Mouse (Mus musculus) A20 (cell line): ENCODE data around the gene Sacs.

Experiments
- DNase-seq: peaks from one replicate; pipeline ENCODE4 v3.0.0-alpha.2; 2011; ENCODE audit warnings: low read depth, low spot score

The Sacs gene

GRCm38 (mm10) chr14:61160920-61161319 lies 22.7 kb downstream of the Sacs start:
- no peak for DNase-seq

DNA sequence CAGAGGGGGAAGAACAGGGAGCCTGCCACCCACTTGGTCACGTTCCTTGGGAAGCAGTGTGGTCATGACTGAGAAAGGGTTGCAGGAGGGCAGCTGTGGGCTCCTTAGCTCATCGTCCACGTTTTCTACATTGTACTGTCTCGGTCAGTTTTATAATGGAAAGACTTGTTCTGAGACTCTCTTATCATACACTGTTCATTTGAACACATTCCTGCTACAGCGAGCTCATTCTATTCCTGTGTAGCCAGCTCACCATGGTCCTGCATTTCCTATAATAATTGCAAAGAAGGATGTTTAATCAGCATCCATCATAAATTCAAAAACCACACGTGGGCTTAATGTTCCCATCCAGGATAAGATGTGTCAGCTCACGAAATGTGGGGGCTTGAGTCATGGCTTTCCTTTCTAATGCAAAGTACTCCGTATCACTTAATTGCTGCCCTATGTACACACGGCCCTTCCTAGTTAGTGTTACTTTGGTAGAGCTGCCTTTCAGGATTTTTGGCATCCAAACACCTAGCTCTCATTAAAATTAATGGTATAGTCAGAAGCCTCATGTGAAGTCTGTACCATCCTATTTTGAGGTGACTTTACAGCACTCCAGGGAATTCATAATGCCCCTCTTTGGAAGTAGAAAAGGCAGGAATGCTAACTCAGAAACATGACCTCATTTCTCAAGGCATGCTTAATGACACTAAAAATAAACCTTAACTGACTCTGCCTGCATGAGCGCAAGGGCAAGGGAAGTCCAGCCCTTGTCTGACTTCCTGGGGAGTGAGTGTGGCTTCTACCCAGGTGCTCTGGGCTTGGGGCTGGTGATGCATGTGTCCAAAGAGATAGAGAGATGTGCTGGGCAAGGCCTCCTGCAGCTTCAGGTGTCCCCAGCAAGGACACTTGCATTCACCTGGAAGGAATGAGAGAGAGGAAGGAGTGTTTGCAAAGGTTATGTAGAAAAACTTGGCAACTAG lies 23.4 kb downstream of the Sacs start:
- no peak for DNase-seq

GRCm38 (mm10) chr14:61164461-61164860 lies 26.2 kb downstream of the Sacs start:
- DNase-seq = no peak

GRCm38 (mm10) chr14:61165929-61166328 lies 27.7 kb downstream of the Sacs start:
- no peak for DNase-seq

DNA sequence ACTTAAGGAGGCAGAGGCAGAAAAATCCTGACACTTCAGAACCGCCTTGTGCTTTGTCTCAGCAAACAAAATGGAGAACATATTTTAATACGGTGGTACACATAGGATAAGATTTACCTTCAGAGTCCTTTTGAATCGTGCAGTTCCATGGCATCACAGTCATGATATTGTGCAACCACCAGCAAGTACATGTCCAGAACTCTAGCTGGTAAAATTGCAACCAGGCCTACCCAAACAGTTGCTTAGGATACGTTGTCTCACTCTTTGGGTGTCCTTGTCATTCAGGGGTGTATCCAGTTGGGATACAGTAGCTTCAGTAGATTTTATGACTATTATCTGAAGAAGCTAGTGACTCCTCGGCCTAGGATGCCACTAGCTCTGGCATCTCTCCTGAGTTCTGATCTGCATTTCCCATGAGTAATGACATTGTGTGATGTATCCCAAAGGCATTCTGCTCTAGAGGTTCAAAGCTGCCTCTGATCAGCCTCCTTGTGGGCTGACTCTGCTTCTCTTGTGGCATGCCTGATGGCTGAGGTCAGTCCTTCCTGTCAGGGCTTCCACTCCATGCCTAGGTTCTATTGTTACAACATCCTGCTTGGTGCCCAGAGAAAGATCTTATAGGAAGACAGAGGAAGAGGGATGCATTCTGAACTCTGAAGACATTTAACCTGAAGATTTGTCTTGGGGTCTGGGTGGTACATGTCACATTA lies 33.2 kb downstream of the Sacs start:
- no peak for DNase-seq

DNA sequence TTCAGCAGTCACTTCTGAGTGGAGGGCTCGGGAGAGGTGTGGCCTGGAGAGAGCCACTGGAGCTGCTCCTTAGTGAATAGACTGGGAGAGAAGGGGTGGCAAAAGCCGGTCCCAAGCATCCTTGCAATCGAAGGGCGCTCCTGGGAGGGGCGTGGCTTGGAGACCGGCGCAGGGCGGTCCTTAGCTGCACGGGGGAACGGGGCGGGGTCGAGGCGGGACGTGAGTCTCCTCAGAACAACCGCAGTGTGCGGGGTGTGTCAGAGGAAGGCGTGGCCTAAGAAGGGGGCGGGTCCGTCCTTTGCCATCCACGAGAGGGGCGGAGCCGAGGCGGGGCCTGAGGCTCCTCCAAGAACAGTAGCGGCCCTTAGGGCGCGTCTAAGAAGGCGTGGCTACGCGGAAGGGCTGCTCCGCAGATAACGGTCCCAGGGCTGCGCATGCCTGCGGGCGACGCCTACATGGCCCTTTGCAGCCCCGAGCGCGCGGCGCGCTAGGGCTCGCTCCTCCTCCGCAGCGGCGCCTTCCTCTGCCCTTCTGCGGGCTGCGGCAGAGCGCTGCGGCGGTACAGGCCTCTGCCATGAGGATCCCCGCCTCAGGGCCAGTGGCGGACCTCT lies 34.4 kb downstream of the Sacs start:
- DNase-seq = peak; percentile 100

GRCm38 (mm10) chr14:61173229-61173628 lies 35.0 kb downstream of the Sacs start:
- peak; percentile 89 for DNase-seq

GRCm38 (mm10) chr14:61191904-61192303 lies 53.6 kb downstream of the Sacs start:
- DNase-seq = no peak

DNA sequence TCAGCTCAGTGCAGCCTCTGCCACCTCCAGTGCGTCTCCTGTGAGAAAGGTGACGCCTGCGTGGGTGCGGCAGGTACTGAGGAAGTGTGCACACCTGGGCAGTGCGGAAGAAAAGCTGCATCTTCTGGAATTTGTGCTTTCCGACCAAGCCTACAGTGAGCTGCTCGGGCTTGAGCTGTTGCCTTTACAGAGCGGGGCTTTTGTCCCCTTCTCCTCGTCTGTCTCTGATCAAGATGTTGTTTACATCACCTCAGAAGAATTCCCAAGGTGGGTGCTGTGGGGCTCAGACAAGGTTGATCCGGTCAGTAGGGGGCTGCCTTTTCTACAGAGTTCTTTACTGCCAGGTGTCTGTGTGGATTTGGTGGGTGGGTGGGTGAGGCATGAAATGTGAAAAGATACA lies 54.1 kb downstream of the Sacs start:
- DNase-seq = no peak

DNA sequence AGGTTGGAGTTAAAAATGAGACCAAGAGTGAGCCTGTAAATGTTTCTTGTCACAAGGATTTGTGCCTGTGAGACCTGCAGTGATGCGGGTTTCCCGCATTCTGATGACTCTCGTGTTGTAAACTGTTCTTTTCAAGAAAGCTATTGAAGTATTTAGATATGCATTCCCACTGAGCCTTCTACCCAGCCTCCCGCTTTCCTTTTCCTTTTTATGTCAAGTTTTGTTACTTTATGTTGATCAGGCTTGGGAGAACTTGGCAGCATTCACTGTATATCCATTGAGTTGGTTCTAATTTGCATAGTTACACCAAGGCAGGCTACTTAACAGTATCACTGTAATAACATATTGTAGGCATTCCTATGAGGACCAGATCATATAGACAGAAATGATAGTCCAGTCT lies 56.2 kb downstream of the Sacs start:
- DNase-seq = no peak

DNA sequence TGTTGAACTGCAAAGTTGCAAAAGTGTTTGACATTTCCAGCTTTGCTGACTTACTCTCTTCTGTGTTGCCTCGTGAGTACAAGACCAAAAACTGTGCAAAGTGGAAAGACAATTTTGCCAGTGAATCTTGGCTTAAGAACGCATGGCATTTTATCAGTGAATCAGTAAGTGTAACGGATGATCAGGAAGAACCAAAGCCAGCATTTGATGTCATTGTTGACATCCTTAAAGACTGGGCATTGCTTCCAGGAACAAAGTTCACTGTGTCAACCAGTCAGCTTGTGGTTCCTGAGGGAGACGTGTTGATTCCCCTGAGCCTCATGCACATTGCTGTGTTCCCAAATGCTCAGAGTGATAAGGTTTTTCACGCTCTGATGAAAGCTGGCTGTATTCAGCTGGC lies 71.9 kb downstream of the Sacs start:
- DNase-seq = no peak

DNA sequence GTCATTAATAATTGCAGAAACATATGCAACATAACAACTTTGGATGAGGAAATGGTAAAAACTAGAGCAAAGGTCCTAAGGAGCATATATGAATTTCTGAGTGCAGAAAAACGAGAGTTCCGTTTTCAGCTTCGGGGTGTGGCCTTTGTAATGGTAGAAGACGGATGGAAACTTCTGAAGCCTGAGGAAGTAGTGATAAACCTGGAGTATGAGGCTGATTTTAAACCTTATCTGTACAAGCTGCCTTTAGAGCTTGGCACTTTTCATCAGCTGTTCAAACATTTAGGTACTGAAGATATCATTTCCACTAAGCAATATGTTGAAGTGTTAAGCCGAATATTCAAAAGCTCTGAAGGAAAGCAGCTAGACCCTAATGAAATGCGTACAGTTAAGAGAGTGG lies 73.5 kb downstream of the Sacs start:
- DNase-seq = no peak

- no peak for DNase-seq
Measured at GRCm38 (mm10) chr14:61221166-61221565, 82.9 kb downstream of the Sacs start.

- DNase-seq = no peak
Measured at GRCm38 (mm10) chr14:61222506-61222905, 84.2 kb downstream of the Sacs start.

GRCm38 (mm10) chr14:61223740-61224139 lies 85.5 kb downstream of the Sacs start:
- DNase-seq = peak; percentile 11

- no peak for DNase-seq
Measured at GRCm38 (mm10) chr14:61224387-61225077, 86.3 kb downstream of the Sacs start.

GRCm38 (mm10) chr14:61226151-61226550 lies 87.9 kb downstream of the Sacs start:
- peak; percentile 21 for DNase-seq

GRCm38 (mm10) chr14:61229763-61230162 lies 91.5 kb downstream of the Sacs start:
- DNase-seq = no peak

DNA sequence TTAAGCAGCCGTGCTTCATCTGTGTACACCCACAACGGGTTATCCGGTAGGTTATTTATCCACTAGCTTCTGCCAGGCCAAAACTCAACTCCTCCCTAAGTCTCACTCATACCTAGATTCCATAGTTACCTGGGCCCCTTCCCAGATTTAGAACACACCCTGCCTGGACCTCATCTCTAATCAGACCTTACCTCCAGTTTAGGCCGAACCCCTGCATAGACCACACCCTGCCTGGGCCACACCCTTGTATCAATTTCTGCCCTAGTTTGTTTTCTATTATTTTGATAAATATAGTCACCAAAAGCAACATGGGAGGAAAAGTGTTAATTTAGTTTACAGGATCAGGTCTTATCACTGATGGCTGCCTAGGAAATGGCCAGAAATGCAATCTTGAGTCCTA lies 91.9 kb downstream of the Sacs start:
- no peak for DNase-seq

DNA sequence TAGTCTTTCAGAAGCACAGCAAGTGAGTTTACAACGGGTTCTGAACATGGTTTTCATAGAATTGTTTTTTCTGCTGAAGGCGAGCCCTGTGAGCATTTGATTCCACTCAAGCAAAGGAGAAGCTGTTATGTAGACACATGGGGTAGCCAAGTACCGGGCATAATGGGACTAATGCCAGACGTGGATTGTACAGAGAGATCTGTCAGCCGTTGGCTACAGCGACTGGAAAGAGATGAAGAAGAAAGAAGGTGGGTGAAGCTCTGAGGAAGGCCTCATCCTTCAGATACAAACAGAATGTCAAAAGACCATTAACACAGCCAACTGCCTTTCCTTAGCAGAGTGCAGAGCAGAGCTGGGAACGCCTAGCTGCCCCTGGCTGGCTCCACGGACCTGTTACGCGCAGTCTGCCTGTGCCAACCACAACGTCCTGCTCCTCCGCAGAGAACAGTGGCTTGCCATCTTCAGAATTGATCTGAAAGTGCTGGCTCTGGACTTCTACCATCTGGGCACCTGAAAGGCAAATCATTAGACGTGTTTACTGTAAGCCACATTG lies 93.8 kb downstream of the Sacs start:
- DNase-seq = no peak

- DNase-seq = no peak
Measured at GRCm38 (mm10) chr14:61235846-61236474, 97.7 kb downstream of the Sacs start.
